Mouse (Mus musculus) forebrain, postnatal 0 days (tissue): ENCODE data around the gene Cxcl12. TPM values are rescaled to one million over a fixed set of nuclear protein-coding genes. Genes with fewer than 3 reads are reported as not detected.
A peak's percentile ranks its signal among the peaks of the same experiment; 100 is the strongest.

Source experiments
- ATAC-seq: fragments of 200-750 bp; cut with Nextera tagmentation; 2 replicates; pipeline ENCODE4 v1.8.0; 2017; ENCODE audit warnings: mild to moderate bottlenecking, moderate library complexity
- DNase-seq: peaks from one replicate; pipeline ENCODE4 v3.0.0-alpha.2; 2015
- H3K27ac ChIP-seq: fragments of 300-500 bp; sonication (generic); 2 replicates; pipeline ENCODE4 v1.5.1; 2014; ENCODE audit warnings: low read depth, mild to moderate bottlenecking, antibody characterized with exemption, low read length, moderate library complexity, mixed read lengths
- H3K27me3 ChIP-seq: fragments of 300-500 bp; sonication (generic); 2 replicates; pipeline ENCODE4 v1.6.1; 2014; ENCODE audit warnings: mild to moderate bottlenecking, low read length, mixed read lengths; ENCODE audit not compliant: insufficient read depth
- H3K36me3 ChIP-seq: fragments of 300-500 bp; sonication (generic); 2 replicates; pipeline ENCODE4 v1.6.1; 2014; ENCODE audit warnings: mild to moderate bottlenecking, moderate library complexity; ENCODE audit not compliant: insufficient read depth
- H3K4me1 ChIP-seq: fragments of 300-500 bp; sonication (generic); 2 replicates; pipeline ENCODE4 v1.6.1; 2014; ENCODE audit warnings: antibody characterized with exemption; ENCODE audit not compliant: insufficient read depth
- H3K4me2 ChIP-seq: fragments of 300-500 bp; sonication (generic); 2 replicates; pipeline ENCODE4 v1.6.1; 2014; ENCODE audit warnings: low read depth, mild to moderate bottlenecking, moderate library complexity
- H3K4me3 ChIP-seq: fragments of 300-500 bp; sonication (generic); 2 replicates; pipeline ENCODE4 v1.5.1; 2014; ENCODE audit warnings: low read depth, low read length, mixed read lengths
- H3K9ac ChIP-seq: fragments of 300-500 bp; sonication (generic); 2 replicates; pipeline ENCODE4 v1.6.1; 2014; ENCODE audit warnings: mild to moderate bottlenecking
- H3K9me3 ChIP-seq: fragments of 300-500 bp; sonication (generic); 2 replicates; pipeline ENCODE4 v1.6.1; 2016; ENCODE audit warnings: low read length
- CTCF ChIP-seq: sonication (generic); IDR thresholded peaks from 2 replicates; pipeline ENCODE4 v1.5.1; 2016; ENCODE audit warnings: antibody characterized with exemption, control low read depth, low read depth
- WGBS: fragments of 180-500 bp; shearing (Covaris S2); extraction: QIAGEN DNeasy Blood & Tissue Kit; methylation state at CpG from one replicate; pipeline ENCODE4 v1.1.7; 2014; 5-methylcytosine and 5-hydroxymethylcytosine counted together
- polyA plus RNA-seq: library from polyadenylated mRNA; unstranded; fragments of >200 nt; fragmentation: Nextera tagmentation; extraction: Ambion mirVana; gene quantifications from 2 replicates; pipeline ENCODE4 v1.2.1, GENCODE M21; 2015
- total RNA-seq: library from RNA; depleted of rRNA; stranded (reverse); fragments of >200 nt; gene quantifications from 2 replicates; pipeline ENCODE4 v1.2.3, GENCODE M21; 2014

The Cxcl12 gene
- total and polyA plus RNA-seq, 2 experiments from 2014 or later: 32.0 to 70.7 TPM

DNA sequence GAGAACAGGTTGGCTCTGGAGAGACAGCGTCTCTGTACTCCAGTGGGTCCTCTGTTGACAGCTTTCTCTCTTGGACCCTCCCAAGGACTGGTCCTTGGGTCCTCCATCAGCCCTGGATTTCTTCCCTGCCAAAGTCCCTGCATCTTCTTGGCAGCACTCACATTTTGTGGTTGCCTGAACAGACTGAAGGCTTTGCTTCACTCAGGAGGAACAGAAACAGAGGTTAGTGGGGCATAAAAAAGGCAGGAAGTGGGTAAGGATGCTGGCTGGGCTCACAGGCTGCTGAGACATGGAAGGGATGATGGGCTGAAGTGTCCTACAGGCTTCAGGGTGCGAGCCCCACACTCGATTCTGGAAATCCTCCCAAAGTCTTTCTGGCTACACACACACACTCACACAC, 35.8 kb downstream of the Cxcl12 start:
- ATAC-seq (no peak), DNase-seq (no peak)
- H3K4me1 ChIP-seq: no peaks in the 10 kb centered on the region
- no peak overlapping the region for H3K4me3 ChIP-seq
- no peak overlapping the region for H3K9ac ChIP-seq
- no peak overlapping the region for H3K27ac ChIP-seq
- no peaks in the 10 kb centered on the region for H3K36me3 ChIP-seq
- 92% methylated on average over 3 of the region's 3 CpGs for WGBS
- no peaks in the 10 kb centered on the region for H3K27me3 ChIP-seq
- no peak for TF ChIP-seq CTCF
- no peaks in the 10 kb centered on the region for H3K9me3 ChIP-seq
- no peak overlapping the region for H3K4me2 ChIP-seq

GRCm38 (mm10) chr6:117206834-117207233, 38.5 kb downstream of the Cxcl12 start:
- Histone ChIP-seq H3K9ac (no peak overlapping the region), H3K27ac (no peak overlapping the region), H3K4me2 (no peak overlapping the region), H3K4me1 (no peaks in the 10 kb centered on the region), H3K27me3 (no peaks in the 10 kb centered on the region), H3K36me3 (no peaks in the 10 kb centered on the region), H3K9me3 (no peaks in the 10 kb centered on the region), H3K4me3 (no peak overlapping the region)
- WGBS: 75% methylated on average over 2 of the region's 2 CpGs
- DNase-seq: no peak
- TF ChIP-seq CTCF: no peak
- no peak for ATAC-seq

DNA sequence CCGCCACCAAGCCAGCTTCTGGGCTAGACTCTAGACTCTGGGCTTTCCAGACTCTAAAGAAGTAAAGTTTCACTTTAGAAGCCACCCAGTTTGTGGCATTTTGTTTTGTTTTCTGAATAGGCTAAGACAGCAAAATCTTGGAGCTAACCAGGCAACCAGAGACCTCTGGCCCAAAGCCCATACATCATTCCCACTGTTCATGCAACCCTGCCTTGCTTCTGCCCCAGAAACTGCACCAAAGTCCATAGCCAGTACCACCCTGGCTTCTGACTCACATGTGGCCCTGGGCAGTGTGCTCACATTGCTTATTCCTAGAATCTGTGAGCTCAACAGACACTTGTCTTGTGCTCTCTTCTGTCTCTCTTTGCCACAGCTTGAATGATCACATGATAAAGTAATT, 39.0 kb downstream of the Cxcl12 start:
- Histone ChIP-seq H3K9ac (no peak overlapping the region), H3K4me3 (no peak overlapping the region), H3K9me3 (no peaks in the 10 kb centered on the region), H3K36me3 (no peaks in the 10 kb centered on the region), H3K4me1 (no peaks in the 10 kb centered on the region), H3K27ac (no peak overlapping the region), H3K27me3 (no peaks in the 10 kb centered on the region), H3K4me2 (no peak overlapping the region)
- DNase-seq (no peak), ATAC-seq (no peak)
- WGBS: 95% methylated on average over 1 of the region's 1 CpGs
- no peak for TF ChIP-seq CTCF

- no peaks in the 10 kb centered on the region for H3K9me3 ChIP-seq
- H3K36me3 ChIP-seq: no peaks in the 10 kb centered on the region
- no peaks in the 10 kb centered on the region for H3K27me3 ChIP-seq
- ATAC-seq (no peak), DNase-seq (no peak)
- WGBS: 68% methylated on average over 6 of the region's 6 CpGs
- no peak overlapping the region for H3K4me2 ChIP-seq
- no peaks in the 10 kb centered on the region for H3K4me1 ChIP-seq
- no peak overlapping the region for H3K9ac ChIP-seq
- no peak for TF ChIP-seq CTCF
- no peak overlapping the region for H3K4me3 ChIP-seq
- H3K27ac ChIP-seq: no peak overlapping the region
These were observed 41.8 kb downstream of the Cxcl12 start for GRCm38 (mm10) chr6:117210086-117210485.

- Histone ChIP-seq H3K27me3 (no peaks in the 10 kb centered on the region), H3K4me3 (no peak overlapping the region), H3K9ac (no peak overlapping the region), H3K4me2 (no peak overlapping the region), H3K9me3 (no peaks in the 10 kb centered on the region), H3K4me1 (no peaks in the 10 kb centered on the region), H3K36me3 (no peaks in the 10 kb centered on the region), H3K27ac (no peak overlapping the region)
- 46% methylated on average over 6 of the region's 6 CpGs for WGBS
- no peak for DNase-seq
- ATAC-seq: peak; percentile 38
- TF ChIP-seq CTCF: no peak
These were observed 42.2 kb downstream of the Cxcl12 start for GRCm38 (mm10) chr6:117210536-117210935.

DNA sequence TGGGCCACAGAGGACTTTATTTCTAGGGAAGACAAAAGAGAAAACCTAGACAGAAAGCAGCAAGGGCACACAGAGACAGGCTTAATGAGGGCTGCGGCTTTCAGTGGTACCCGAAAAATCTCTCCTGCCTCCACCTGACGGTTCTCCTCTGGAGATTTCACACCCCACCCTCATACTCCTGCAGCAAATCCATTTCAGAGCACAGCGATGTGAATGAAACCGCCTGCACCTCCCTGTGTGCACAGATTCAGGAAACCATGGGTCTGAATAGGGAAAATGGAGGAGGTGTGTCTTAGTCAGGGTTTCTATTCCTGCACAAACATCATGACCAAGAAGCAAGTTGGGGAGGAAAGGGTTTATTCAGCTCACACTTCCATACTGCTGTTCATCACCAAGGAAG, 46.2 kb downstream of the Cxcl12 start:
- no peaks in the 10 kb centered on the region for H3K36me3 ChIP-seq
- H3K9ac ChIP-seq: no peak overlapping the region
- H3K9me3 ChIP-seq: no peaks in the 10 kb centered on the region
- H3K4me1 ChIP-seq: no peaks in the 10 kb centered on the region; the same call in 1 of the 2 replicates
- WGBS: 72% methylated on average over 5 of the region's 5 CpGs
- no peaks in the 10 kb centered on the region for H3K27me3 ChIP-seq
- no peak overlapping the region for H3K27ac ChIP-seq
- ATAC-seq (no peak), DNase-seq (no peak)
- no peak overlapping the region for H3K4me3 ChIP-seq
- H3K4me2 ChIP-seq: no peak overlapping the region
- no peak for TF ChIP-seq CTCF

- peak; percentile 30 for DNase-seq
- WGBS: 68% methylated on average over 9 of the region's 9 CpGs
- no peak for TF ChIP-seq CTCF
- ATAC-seq: peak; percentile 63
- Histone ChIP-seq H3K9ac (no peak overlapping the region), H3K4me1 (no peaks in the 10 kb centered on the region; the same call in 1 of the 2 replicates), H3K9me3 (no peaks in the 10 kb centered on the region), H3K4me3 (no peak overlapping the region), H3K36me3 (no peaks in the 10 kb centered on the region), H3K27me3 (no peaks in the 10 kb centered on the region), H3K4me2 (no peak overlapping the region), H3K27ac (no peak overlapping the region)
These were observed 50.3 kb downstream of the Cxcl12 start for GRCm38 (mm10) chr6:117218442-117219299.
